Comparison of ENCODE assay signal across 8 mouse cellular contexts in genomic region chr5:23432708-23433645, GRCm38 (mm10). TPM values are rescaled to one million over a fixed set of nuclear protein-coding genes. Genes with fewer than 3 reads are reported as not detected.
DNase-seq lines count a peak whose midpoint lies in the region; ATAC-seq and TF ChIP-seq lines count a peak whose summit lies in the region.

No protein-coding gene starts in this region.

- no peaks in the 10 kb centered on the region for H3K36me3 ChIP-seq in forebrain, embryonic 12.5 days (replicated peaks)
- no peaks in the 10 kb centered on the region for H3K36me3 ChIP-seq in heart, postnatal 0 days (replicated peaks; ENCODE audit: control insufficient read depth, insufficient read depth, low read length)
- no peaks in the 10 kb centered on the region for H3K36me3 ChIP-seq in liver, embryonic 16.5 days (ENCODE audit: control insufficient read depth, insufficient read depth)
- no peaks in the 10 kb centered on the region for H3K36me3 ChIP-seq in neural tube, embryonic 12.5 days
- no peaks in the 10 kb centered on the region for H3K36me3 ChIP-seq in stomach, postnatal 0 days (ENCODE audit: control insufficient read depth, insufficient read depth, low read length)

- no peaks in the 10 kb centered on the region for H3K27me3 ChIP-seq in forebrain, embryonic 12.5 days
- H3K27me3 ChIP-seq in heart, postnatal 0 days (ENCODE audit: control insufficient read depth, insufficient read depth, low read length): no peaks in the 10 kb centered on the region
- H3K27me3 ChIP-seq in liver, embryonic 16.5 days (ENCODE audit: control insufficient read depth, insufficient read depth, low read depth, low read length): no peaks in the 10 kb centered on the region
- H3K27me3 ChIP-seq in neural tube, embryonic 12.5 days (replicated peaks): no peaks in the 10 kb centered on the region
- no peaks in the 10 kb centered on the region for H3K27me3 ChIP-seq in stomach, postnatal 0 days (ENCODE audit: control insufficient read depth, insufficient read depth, low read length)

- TF ChIP-seq EP300 in heart, postnatal 0 days (IDR thresholded peaks at IDR 0.05; ENCODE audit: low read depth): peak; percentile 87; the same call in 1 of the 2 replicates
- TF ChIP-seq EP300 in stomach, postnatal 0 days (optimal IDR thresholded peaks at IDR 0.05): no peak

- H3K9ac ChIP-seq in forebrain, embryonic 12.5 days: peak overlapping the region; percentile 99
- H3K9ac ChIP-seq in heart, postnatal 0 days (replicated peaks; ENCODE audit: low read depth, low read length): peak overlapping the region; percentile 99
- peak overlapping the region; percentile 97 for H3K9ac ChIP-seq in liver, embryonic 16.5 days (ENCODE audit: low read depth, low read length)
- peak overlapping the region; percentile 100 for H3K9ac ChIP-seq in neural tube, embryonic 12.5 days
- peak overlapping the region; percentile 100 for H3K9ac ChIP-seq in stomach, postnatal 0 days (ENCODE audit: low read length)

- H3K4me3 ChIP-seq in forebrain, embryonic 12.5 days (replicated peaks): peak overlapping the region; percentile 92
- H3K4me3 ChIP-seq in heart, postnatal 0 days (ENCODE audit: low read depth, low read length): peak overlapping the region; percentile 92
- peak overlapping the region; percentile 100 for H3K4me3 ChIP-seq in liver, embryonic 16.5 days (ENCODE audit: low read depth, low read length)
- peak overlapping the region; percentile 97 for H3K4me3 ChIP-seq in neural tube, embryonic 12.5 days
- peak overlapping the region; percentile 99 for H3K4me3 ChIP-seq in stomach, postnatal 0 days (ENCODE audit: low read depth, low read length)

- peak overlapping the region; percentile 77 for H3K4me2 ChIP-seq in forebrain, embryonic 12.5 days
- H3K4me2 ChIP-seq in heart, postnatal 0 days (ENCODE audit: low read depth, low read length): peak overlapping the region; percentile 71
- peak overlapping the region; percentile 93 for H3K4me2 ChIP-seq in liver, embryonic 16.5 days (ENCODE audit: low read depth, low read length)
- peak overlapping the region; percentile 83 for H3K4me2 ChIP-seq in neural tube, embryonic 12.5 days (replicated peaks)
- H3K4me2 ChIP-seq in stomach, postnatal 0 days (replicated peaks; ENCODE audit: low read depth): peak overlapping the region; percentile 76

- peak; percentile 97 for DNase-seq in ES-CJ7 (ENCODE audit: low read depth, low spot score)
- peak; percentile 99 for DNase-seq in heart, postnatal 0 days (ENCODE audit: low spot score)
- peak; percentile 99 for DNase-seq in kidney, postnatal 4 days
- peak; percentile 99 for DNase-seq in stomach, postnatal 0 days (ENCODE audit: low spot score)

- H3K27ac ChIP-seq in forebrain, embryonic 12.5 days: peak overlapping the region; percentile 100
- peak overlapping the region; percentile 100 for H3K27ac ChIP-seq in heart, postnatal 0 days (ENCODE audit: low read depth)
- peak overlapping the region; percentile 100 for H3K27ac ChIP-seq in liver, embryonic 16.5 days (ENCODE audit: low read length)
- peak overlapping the region; percentile 100 for H3K27ac ChIP-seq in neural tube, embryonic 12.5 days
- peak overlapping the region; percentile 100 for H3K27ac ChIP-seq in stomach, postnatal 0 days (replicated peaks)

- peak; percentile 82 for ATAC-seq in cerebellum, adult (ENCODE audit: insufficient number of reproducible peaks, low FRiP score, low TSS enrichment)
- peak; percentile 93 for ATAC-seq in forebrain, embryonic 12.5 days (ENCODE audit: low FRiP score)
- ATAC-seq in heart, postnatal 0 days (ENCODE audit: insufficient read depth, low read depth): peak; percentile 86
- ATAC-seq in liver, embryonic 16.5 days (ENCODE audit: low read depth): peak; percentile 86
- peak; percentile 92 for ATAC-seq in neural tube, embryonic 12.5 days (ENCODE audit: low FRiP score, low read depth)
- ATAC-seq in stomach, postnatal 0 days (ENCODE audit: low FRiP score, low TSS enrichment): peak; percentile 93

- no peaks in the 10 kb centered on the region for H3K9me3 ChIP-seq in forebrain, embryonic 12.5 days
- H3K9me3 ChIP-seq in heart, postnatal 0 days (replicated peaks; ENCODE audit: control insufficient read depth, low read length): no peaks in the 10 kb centered on the region
- H3K9me3 ChIP-seq in liver, embryonic 16.5 days (replicated peaks; ENCODE audit: control insufficient read depth, low read length): no peaks in the 10 kb centered on the region
- H3K9me3 ChIP-seq in neural tube, embryonic 12.5 days: no peaks in the 10 kb centered on the region
- H3K9me3 ChIP-seq in stomach, postnatal 0 days (ENCODE audit: control insufficient read depth, low read length): no peaks in the 10 kb centered on the region

- peaks cover 42% of the 10 kb centered on the region for H3K4me1 ChIP-seq in forebrain, embryonic 12.5 days
- H3K4me1 ChIP-seq in heart, postnatal 0 days (ENCODE audit: control insufficient read depth, insufficient read depth): peaks cover 36% of the 10 kb centered on the region
- peaks cover 20% of the 10 kb centered on the region for H3K4me1 ChIP-seq in liver, embryonic 16.5 days (ENCODE audit: control insufficient read depth, low read depth, low read length)
- H3K4me1 ChIP-seq in neural tube, embryonic 12.5 days: peaks cover 32% of the 10 kb centered on the region
- no peaks in the 10 kb centered on the region; the same call in 1 of the 2 replicates for H3K4me1 ChIP-seq in stomach, postnatal 0 days (replicated peaks; ENCODE audit: control insufficient read depth, insufficient read depth)

- WGBS in forebrain, embryonic 12.5 days: under 1% methylated on average over 60 of the region's 61 CpGs
- WGBS in heart, postnatal 0 days: under 1% methylated on average over 58 of the region's 61 CpGs
- WGBS in liver, embryonic 16.5 days (ENCODE audit: insufficient replicate concordance): under 1% methylated on average over 61 of the region's 61 CpGs
- under 1% methylated on average over 61 of the region's 61 CpGs for WGBS in neural tube, embryonic 12.5 days
- whole genome bisulfite sequencing in stomach, postnatal 0 days: under 1% methylated on average over 61 of the region's 61 CpGs

- TF ChIP-seq CTCF in heart, postnatal 0 days (IDR thresholded peaks at IDR 0.05; ENCODE audit: low read depth): no peak
- 0 out of 2 replicates have a peak, but pooled peaks have one; percentile 2 for TF ChIP-seq CTCF in stomach, postnatal 0 days (IDR thresholded peaks at IDR 0.05; ENCODE audit: low read depth)

RNA-seq across cellular contexts. Expression of gene Kmt2e, which starts 1.3 kb away (rescaled TPM):
- polyA plus RNA-seq in forebrain, embryonic 12.5 days (2016; fragmentation: Nextera tagmentation; extraction: Ambion mirVana): 138 and 146 TPM in 2 replicates
- 31.4 and 34.5 TPM in 2 replicates for total RNA-seq in heart, postnatal 0 days (2014; rRNA removed; ENCODE audit: low replicate concordance)
- 55.0 and 55.4 TPM in 2 replicates for polyA plus RNA-seq in heart, postnatal 0 days (2015; fragmentation: Nextera tagmentation; extraction: Ambion mirVana)
- 32.5 and 35.2 TPM in 2 replicates for polyA plus RNA-seq in liver, embryonic 16.5 days (2015; fragmentation: Nextera tagmentation; extraction: Ambion mirVana)
- polyA plus RNA-seq in neural tube, embryonic 12.5 days (2016; fragmentation: Nextera tagmentation; extraction: Ambion mirVana): 142 and 145 TPM in 2 replicates
- 51.9 and 54.8 TPM in 2 replicates for polyA plus RNA-seq in stomach, postnatal 0 days (2015; fragmentation: Nextera tagmentation; extraction: Ambion mirVana)

Comparison
In these comparisons a context has a peak if more than half of its experiments do, and no peak if none do; other contexts are left out.
1. Peak in every context shown above with its lines: DNase-seq, ATAC-seq, H3K4me3 ChIP-seq and H3K27ac ChIP-seq.